Mouse (Mus musculus): Measurements from ENCODE around the gene Wipi2.

Wipi2 gene

DNA sequence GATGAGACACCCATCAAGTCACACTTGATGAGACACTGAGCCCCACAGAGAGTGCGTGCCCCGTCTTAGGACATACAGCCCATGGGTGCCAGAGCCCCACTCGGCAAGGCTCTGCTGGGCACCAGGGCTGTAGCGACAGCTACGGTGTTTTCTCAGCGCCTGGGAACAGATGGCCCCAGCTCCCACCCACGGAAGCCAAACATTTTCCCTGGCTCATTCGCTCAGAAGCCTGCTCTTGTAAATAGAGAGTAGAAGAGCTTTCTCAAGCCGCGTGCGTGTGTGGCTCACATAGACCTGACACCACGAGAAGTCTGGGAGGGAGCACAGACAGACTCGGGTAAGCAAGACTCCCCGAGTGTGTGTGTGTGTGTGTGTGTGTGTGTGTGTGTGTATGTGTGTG, 64.8 kb downstream of the Wipi2 start, which contains the start of gene Slc29a4:
Gene Slc29a4, plus strand, starts transcription at position 265 of the 400 bp plus-strand sequence.
- in situ Hi-C loops (cut with MboI, MseI) = no loop called here

DNA sequence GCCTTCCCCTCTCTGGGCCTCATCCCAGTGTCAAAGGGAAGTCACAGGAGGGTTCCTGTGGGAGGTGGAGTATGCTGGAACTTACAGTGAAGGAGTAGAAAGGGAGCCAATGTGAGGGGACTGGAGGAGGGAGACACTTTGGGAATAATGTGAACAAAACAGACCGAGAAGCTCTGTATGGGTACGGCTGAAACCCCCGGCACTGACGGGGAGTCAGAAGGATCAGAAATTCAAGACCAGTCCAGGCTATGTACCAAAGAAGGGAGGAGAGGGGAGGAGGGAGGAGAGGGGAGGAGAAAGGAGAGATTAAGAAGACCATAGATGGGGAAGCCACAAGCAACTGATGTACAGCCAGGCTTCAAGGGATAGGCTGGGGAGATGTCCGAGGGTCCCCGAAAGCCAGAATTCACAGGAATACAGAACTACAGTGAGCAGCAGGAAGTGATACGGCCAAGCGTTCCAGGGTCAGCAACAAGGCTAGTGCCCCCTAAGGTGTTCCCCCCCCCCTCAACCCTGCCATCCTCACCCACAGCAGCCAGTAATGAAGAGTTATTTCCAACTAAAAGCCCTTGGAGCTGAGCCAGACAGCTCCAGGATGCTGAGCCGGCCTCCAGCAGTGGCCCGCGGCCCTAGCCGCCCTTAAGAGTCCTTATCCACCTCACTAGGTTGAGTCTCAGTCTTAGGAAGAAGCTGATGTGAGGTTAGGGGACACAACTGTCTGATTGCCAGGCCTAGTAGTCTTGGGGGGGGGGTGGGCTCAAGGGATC, 65.7 kb downstream of the Wipi2 start:
- in situ Hi-C loops (cut with MboI, MseI) = no loop called here

DNA sequence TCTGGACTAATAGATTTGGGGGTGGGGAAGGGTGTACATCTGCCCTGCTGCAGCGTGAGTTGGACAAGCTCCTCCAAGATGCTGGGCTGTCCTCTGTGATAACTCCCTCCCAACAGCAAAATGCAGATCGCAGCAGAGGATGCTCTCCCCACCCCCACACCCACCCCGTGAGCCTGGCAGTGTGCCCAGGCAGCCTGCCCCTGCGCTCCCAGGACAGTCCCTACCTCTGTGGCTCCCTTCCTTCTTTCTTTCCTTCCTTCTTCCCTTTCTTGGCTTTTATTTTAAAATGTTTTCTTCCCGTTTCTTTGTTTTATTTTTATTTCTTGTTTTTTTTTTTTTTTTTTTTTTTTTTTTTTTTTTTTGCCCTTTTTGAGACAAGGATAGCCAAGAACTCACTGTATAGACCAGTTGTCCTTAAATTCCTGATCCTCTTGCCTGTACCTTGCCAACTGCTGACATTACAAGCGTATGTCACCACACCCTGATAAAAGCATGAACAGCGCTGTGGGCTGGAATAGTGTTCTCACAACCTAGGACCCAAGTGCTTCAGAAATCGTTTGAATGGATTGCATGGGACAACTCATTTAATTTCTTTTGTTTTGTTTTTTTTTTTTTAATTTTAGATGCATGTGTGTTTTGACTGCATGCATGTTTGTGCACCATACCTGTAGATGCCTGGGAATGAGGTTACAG, 66.4 kb downstream of the Wipi2 start:
- in situ Hi-C loops (cut with MboI, MseI) = no loop called here

DNA sequence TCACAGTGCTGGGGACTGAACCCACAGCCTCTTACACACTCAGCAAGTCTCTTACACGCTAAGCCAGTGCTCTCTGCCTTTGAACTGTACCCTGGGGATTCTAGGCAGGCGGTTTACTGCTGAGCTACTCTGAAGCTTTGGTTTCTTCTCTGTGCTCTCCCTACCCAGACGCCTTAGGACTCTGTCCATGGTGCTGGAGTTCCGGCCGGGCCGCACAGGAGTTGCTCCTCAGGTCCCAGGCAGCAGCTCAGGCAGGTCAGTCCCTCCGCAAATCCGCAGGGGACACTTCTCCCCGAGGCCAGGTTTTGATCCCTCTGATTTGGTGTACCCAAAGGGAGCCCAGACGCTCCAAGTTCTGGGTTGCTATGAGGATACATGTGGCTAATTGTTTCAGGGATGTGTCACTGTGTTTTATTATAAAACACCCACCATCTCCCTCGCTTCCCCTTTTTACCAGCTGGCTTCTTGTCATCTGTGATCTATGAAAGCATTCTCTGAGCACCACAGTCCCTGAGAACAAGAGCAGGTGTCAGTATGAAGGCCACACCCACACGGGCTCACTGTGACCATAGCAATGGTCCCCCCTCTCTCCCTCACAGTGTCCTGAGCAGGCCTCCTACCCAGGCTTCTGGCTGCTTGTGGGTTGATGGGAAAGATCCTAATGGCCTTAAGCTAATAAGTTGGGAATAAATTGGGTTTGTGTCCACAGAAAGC, 67.3 kb downstream of the Wipi2 start:
- in situ Hi-C loops (cut with MboI, MseI) = no loop called here

DNA sequence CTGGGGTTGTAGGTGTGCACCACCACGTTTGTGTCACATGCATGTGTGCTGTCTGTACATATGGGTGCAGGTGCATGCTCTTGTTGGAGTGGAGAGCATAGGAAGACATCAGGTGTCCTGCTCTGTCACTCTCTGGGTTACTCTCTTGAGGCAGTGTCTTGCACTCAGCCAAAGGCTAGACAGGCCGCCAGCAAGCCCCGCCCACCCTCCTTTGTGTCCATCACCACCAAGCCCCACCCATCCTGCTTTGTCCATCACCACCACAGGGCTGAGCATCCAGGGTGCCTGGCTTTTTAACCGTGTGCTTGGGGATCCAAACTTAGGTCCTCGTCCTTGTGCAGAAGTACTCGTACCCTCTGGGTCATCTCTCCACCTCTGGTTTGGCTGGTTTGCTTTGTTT, 68.8 kb downstream of the Wipi2 start:
- in situ Hi-C loops (cut with MboI, MseI) = no loop called here

DNA sequence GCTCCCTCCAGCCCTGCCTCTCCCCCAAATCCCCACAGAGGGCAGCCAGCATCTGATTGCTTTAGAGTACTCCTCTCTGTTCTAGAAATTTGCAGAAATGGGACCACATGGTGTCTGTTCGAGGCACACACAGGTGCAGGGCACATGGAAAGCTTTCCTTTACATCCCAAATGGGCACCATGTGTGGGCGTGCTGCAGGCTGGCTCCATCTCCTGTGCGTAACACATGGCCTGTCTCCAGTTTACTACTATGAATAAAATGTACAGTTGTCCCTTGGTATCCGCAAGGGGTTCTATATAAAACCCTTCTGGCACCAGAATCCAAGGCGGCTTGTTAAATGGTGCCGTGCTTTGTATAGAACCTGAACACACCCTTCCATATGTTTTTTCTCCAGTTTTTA, 69.4 kb downstream of the Wipi2 start:
- in situ Hi-C loops (cut with MboI, MseI) = no loop called here

DNA sequence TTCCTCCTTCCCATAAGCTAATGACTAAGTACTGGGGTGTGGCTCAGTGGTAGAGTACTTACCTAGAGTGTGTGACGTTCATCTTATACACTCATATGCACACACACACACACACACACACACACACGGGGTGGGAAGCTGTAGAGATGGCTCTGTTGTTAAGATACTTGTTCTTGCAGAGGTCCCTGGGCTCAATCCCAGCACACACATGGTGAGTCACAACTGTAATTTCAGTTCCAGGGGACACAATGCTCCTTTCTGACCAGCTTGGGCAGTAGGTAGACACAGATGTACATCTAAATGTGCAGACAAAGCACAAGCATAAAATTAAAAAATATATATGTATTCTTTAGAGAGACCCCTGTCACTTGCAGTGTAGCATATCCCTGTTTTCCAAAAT, 70.2 kb downstream of the Wipi2 start:
- in situ Hi-C loops (cut with MboI, MseI) = no loop called here

DNA sequence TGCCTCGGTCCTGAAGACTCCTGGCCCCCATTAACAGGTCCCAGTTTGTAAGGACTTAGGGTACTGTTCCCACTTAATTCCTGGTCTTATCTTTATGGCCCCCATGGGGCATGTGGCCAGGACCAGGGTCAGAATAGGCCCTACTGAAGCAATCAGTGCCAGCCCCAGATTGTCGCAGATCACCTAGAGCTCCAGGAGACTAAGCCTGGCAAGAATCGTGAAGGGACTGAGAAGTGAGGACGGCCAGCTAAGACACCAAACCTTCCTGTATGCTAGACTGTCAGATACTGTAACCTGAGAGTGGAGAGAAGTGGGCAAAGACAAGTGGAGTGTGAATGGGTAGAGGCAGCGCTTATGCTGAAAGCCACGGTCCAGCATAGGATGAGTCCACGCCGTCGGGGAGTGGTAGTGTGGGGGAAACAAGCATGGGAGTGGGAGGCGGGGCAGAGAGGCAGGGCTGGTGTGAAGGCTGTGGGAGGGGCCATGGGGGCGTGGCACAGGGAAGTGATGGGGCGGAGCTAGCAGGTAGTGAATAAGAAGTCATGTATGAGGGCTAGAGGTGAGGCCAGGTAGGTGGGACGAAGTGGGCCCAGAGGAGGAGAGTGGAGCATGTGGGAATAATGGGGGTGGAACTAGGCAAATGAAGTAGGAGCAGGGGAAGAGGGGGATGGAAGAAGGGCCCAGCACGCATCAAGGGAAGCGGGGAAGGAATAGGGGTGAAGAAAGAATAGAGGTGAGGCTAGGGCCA, 73.5 kb downstream of the Wipi2 start:
- in situ Hi-C loops (cut with MboI, MseI) = no loop called here

DNA sequence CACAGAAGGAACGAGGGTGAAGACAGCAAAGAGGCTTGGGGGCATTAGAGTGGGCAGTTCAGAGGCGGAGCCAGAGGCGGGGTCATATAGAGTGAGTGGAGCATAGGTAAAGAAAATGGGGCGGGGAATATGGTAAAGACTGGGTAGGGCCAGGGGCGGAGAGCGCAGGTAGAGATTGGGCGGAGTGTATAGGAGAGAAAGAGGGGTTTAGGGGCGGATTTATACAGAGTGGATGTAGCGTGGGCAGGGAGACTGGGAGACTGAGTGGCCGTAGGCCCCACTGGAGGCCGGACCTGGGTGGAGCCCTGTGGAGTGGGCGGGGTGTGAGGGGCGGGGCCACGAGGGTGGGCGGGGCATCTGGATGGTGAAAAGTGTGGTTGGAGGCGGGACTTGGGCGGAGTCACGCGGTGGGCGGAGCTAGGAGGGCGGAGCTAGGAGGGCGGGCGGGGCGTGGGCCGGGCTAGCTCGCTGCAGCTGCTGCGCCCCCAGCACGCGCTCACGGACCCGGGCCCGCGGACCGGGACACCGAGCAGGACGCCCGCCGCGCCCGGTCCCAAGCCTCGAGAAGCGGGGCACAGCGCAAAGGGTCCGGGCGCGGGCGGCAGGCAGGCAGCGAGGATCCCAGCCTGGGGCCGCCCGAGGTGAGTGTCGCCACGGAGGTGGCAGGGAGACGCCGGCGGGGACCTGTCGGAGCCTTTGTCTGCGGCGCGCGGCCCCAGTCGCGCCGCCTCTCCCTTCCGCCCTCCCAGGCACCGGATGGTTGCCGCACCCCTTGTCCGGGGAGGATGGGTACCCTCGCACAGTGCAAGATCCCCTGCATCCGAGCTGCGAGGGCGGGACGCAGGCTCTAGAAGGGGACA, 74.4 kb downstream of the Wipi2 start:
- in situ Hi-C loops (cut with MboI, MseI) = no loop called here

DNA sequence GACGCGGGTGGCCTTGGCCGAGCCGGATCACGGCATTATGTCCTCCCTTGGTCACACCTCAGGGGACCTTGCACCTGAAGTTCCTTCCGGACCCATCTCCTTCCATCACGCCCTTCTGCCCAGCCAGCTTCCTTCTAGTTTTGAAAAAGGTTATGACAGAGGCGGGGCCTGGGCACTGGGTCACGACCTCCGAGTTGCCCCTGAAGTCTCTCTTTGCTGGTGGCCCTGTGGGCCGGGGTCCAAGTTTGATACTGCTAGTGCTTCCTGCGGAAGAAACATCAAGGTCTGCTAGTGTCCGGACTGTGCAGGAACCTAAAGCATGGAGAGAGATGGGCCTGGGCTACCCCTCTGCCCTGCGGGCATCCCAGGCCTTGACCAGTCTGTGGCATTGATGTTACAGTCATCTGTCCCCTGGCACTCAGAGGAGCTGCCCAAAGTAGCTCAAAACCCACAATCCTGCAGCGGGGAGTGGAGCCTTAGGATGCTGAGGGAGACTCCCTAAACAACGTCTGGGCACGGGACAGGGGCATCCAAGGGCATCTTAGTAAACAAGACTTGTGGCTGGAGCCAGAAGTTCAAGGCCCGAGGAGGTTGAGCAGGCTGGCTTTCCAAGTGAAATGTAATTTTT, 75.1 kb downstream of the Wipi2 start:
- in situ Hi-C loops (cut with MboI, MseI) = no loop called here

DNA sequence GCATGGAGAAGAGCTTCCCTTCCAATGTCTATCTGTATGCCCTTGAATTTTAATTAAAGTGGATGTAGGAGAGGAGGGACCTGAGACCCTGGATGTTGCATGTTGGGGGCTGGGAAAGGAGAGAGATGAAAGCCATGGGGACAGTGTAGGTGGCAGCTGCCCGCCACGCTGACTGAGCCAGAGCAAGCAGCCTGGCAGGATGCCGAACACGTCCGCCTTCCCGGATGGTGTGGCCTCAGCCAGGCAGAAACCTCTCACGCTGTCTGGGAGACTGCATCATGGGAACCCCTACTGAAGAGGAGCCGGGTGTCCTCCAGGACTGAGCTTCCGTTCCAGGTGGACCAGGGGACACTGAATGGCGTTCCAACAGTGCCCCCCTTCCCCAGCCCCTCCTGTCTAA, 76.1 kb downstream of the Wipi2 start:
- in situ Hi-C loops (cut with MboI, MseI) = no loop called here

DNA sequence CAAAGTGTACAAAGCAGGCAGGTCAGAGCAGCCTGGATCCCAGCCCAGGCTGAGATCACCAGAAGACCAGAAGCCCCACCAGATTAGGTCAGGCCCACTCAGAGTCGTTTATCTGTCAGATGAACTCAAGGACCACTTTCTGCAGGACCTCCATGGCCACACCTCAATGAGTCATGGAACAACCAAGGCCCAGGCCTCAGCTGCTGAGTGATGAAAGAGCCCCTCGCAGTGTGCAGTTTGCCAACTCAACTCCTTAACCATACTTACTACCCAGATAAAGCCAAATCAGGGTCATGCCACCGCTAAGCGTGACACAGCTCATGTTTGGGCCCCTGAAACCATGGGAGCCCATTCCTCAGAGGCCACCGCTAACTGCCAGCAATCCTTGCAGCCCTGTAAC, 80.2 kb downstream of the Wipi2 start:
- in situ Hi-C loops (cut with MboI, MseI) = no loop called here

DNA sequence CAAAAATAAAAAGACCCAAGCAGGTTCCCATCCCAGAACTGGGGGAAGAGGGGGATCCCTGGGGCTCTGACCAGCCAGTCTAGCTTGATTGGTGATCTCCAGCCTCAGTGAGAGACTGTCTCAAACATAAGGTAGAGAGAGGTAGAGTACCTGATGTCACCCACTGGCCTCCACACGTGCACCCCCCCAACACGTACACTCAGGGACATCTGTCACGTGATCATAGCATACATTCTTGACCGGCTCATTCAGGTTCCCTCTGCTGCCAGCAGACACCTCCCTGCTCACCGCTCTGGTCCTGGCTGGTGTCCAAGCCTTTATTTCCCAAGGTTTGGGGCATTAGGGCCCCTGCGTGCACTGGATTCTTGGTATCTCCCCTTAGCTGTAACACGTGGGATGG, 81.9 kb downstream of the Wipi2 start:
- in situ Hi-C loops (cut with MboI, MseI) = no loop called here

DNA sequence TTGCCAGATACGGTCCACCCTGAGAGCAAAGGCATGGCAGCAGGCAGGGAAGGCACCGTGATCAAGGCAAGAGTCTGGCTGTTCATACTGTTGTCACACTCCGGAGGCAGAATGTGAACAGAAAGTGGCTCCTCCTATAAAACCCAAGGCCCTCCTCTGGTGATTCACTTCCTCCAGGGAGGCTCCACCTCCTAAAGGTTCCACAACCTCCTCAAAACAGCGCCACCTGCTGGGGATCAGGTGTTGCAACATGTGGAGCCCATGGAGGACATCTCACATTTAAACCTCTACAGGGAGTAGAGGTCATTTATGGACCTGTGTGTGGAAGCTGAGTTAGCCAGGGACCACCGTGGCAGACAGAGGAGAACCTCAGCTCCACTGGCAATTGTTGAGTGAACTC, 84.9 kb downstream of the Wipi2 start:
- in situ Hi-C loops (cut with MboI, MseI) = no loop called here

DNA sequence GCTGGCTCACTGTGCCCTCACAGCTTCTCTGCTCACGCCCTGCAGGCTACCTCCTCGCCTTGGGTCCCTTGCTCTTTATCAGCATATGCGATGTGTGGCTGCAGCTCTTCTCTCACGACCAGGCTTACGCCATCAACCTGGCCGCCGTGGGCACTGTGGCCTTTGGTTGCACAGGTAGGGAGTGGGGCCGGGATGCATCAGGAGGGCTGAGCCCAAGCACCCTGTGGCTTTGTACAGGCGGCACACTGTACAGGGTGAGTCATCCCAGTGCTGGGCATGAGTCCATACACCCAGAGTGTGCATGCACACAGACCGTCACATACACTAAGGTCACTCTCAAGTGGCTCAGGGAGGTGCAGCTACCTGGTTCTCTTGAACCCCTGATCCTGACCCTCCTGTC, 86.5 kb downstream of the Wipi2 start:
- in situ Hi-C loops (cut with MboI, MseI) = no loop called here

DNA sequence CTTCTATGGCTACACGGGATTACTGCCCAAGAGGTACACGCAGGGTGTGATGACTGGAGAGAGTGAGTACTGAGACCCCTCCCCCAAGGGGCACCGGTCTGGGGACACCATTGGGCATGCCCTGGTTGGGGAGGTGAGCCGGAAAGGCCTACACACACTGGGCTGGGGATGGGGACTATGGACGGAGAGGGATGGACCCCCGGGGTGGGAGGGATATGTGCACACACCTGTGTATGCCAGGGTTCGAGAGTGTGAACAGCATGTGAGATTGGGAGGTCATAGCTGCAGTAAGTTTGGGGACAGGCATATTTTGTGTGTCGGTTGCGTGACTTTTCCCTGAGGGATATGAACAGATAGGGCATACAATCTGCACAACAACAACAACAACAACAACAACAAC, 87.6 kb downstream of the Wipi2 start:
- in situ Hi-C loops (cut with MboI, MseI) = no loop called here

DNA sequence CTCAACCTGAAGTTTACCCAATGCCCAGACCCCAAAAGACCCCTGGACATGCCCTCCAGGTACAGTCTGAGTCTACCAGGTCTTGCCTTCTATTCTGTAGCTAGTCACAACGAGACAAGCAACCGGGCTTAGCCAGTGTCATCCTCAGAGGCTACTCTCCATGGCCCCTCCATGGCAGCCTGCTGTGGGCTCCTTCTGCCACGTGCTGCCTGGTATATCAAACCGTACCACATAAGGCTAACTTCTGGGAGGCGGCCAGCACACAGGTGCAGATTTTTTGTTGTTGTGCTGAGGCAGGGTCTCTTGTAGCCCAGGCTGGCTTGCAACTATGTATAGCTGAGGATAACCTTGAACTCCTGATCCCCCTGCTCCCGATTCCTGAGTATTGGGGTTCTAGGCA, 88.6 kb downstream of the Wipi2 start:
- in situ Hi-C loops (cut with MboI, MseI) = no loop called here

DNA sequence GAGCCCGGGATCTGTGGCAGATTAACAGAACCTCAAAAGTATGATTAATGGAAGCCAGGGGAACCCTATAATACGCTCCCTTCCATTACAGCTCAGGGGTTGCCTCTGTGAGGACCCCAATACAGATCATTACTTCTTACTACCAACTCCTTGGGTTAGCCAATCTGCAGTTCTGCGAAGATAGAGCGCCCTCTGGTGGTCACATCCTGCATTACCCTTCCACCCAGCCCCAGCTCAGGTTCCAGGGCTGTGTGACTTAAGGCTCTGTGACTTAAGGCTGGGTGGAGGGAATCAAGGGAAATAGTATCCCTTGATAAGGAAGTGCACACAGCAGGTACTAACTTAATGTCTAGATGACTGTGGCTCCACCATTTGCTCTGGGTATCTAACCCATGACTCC, 90.5 kb downstream of the Wipi2 start:
- in situ Hi-C loops (cut with MboI, MseI) = no loop called here

DNA sequence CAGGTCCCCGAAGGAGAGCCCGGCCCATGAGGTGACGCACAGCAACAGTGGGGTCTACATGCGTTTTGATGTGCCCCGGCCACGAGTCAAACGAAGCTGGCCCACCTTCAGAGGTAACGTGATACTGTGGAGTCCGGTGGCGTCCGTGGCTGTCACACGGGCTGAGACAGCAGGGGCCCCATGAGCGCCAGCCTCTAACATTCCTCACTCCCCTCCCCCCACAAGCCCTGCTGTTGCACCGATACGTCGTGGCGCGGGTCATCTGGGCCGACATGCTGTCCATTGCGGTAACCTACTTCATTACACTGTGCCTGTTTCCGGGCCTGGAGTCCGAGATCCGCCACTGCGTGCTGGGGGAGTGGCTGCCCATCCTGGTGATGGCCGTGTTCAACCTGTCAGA, 91.0 kb downstream of the Wipi2 start:
- in situ Hi-C loops (cut with MboI, MseI) = no loop called here

DNA sequence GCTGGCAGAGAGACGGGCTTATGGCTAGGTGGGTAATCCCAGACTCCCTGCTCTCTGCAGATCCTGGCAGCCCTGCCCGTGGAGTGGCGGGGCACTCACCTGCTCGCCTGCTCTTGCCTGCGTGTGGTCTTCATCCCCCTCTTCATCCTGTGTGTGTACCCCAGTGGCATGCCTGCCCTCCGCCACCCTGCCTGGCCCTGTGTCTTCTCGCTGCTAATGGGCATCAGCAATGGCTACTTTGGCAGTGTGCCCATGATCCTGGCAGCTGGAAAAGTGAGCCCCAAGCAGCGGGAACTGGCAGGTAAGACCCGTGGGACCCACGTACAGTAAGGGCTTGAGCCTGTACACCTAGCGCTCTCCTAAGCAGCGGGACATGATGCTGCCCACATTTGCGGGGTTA, 92.4 kb downstream of the Wipi2 start:
- in situ Hi-C loops (cut with MboI, MseI) = no loop called here
